Mouse (Mus musculus) G1E-ER4 (cell line): Measurements from ENCODE around the gene Ankrd11. TPM values are rescaled to one million over a fixed set of nuclear protein-coding genes. Genes with fewer than 3 reads are reported as not detected.

Source experiments
- GATA1 ChIP-seq: IDR thresholded peaks from one replicate; pipeline ENCODE4 v1.8.0; 2012; ENCODE audit warnings: low read length, inconsistent platforms
- polyA plus RNA-seq: library from polyadenylated mRNA; stranded (reverse); fragments of >175 nt; gene quantifications from 2 replicates; pipeline ENCODE4 v1.2.3, GENCODE M21; 2012

Ankrd11 gene
- polyA plus RNA-seq, 1 experiment: 137 TPM

GRCm38 (mm10) chr8:123042974-123043625, 1.0 kb upstream of the Ankrd11 start:
- no peak for TF ChIP-seq GATA1

- no peak for TF ChIP-seq GATA1
Observed at GRCm38 (mm10) chr8:123041774-123042105, 337 bp downstream of the Ankrd11 start.

GRCm38 (mm10) chr8:123041008-123041773, 886 bp downstream of the Ankrd11 start:
- no peak for TF ChIP-seq GATA1

GRCm38 (mm10) chr8:123040110-123040650, 1.9 kb downstream of the Ankrd11 start:
- TF ChIP-seq GATA1: no peak

GRCm38 (mm10) chr8:123039376-123040109, 2.5 kb downstream of the Ankrd11 start:
- TF ChIP-seq GATA1: no peak

GRCm38 (mm10) chr8:123038351-123038750, 3.7 kb downstream of the Ankrd11 start:
- no peak for TF ChIP-seq GATA1

- TF ChIP-seq GATA1: peak; percentile 8
Observed at GRCm38 (mm10) chr8:123037487-123037886, 4.6 kb downstream of the Ankrd11 start.

- TF ChIP-seq GATA1: no peak
Observed at GRCm38 (mm10) chr8:123036956-123037355, 5.1 kb downstream of the Ankrd11 start.

GRCm38 (mm10) chr8:123034171-123034570, 7.9 kb downstream of the Ankrd11 start:
- TF ChIP-seq GATA1: no peak

- TF ChIP-seq GATA1: no peak
Observed at GRCm38 (mm10) chr8:123033431-123033830, 8.6 kb downstream of the Ankrd11 start.

GRCm38 (mm10) chr8:123032730-123033129, 9.3 kb downstream of the Ankrd11 start:
- TF ChIP-seq GATA1: no peak

- TF ChIP-seq GATA1: no peak
Observed at GRCm38 (mm10) chr8:123031321-123031978, 10.6 kb downstream of the Ankrd11 start.

- no peak for TF ChIP-seq GATA1
Observed at GRCm38 (mm10) chr8:123027786-123028185, 14.3 kb downstream of the Ankrd11 start.

GRCm38 (mm10) chr8:123025951-123026351, 16.1 kb downstream of the Ankrd11 start:
- TF ChIP-seq GATA1: no peak

GRCm38 (mm10) chr8:123024226-123024625, 17.9 kb downstream of the Ankrd11 start:
- TF ChIP-seq GATA1: no peak

GRCm38 (mm10) chr8:123022727-123023126, 19.4 kb downstream of the Ankrd11 start:
- no peak for TF ChIP-seq GATA1

- no peak for TF ChIP-seq GATA1
Observed at GRCm38 (mm10) chr8:123021259-123021658, 20.8 kb downstream of the Ankrd11 start.
